Mouse (Mus musculus) bone marrow, adult 2 months (tissue): ENCODE data around the gene Casp2.

Source experiments
- CTCF ChIP-seq: fragments of 200-500 bp; IDR thresholded peaks from 2 replicates; pipeline ENCODE4 v1.5.1; 2011; ENCODE audit warnings: low read length, control low read depth; ENCODE audit not compliant: control insufficient read depth, insufficient read depth
- POLR2A ChIP-seq: fragments of 200-500 bp; IDR thresholded peaks from 2 replicates; pipeline ENCODE4 v1.6.1; 2011; ENCODE audit warnings: low read depth, mild to moderate bottlenecking, control low read depth, low read length, borderline replicate concordance; ENCODE audit not compliant: control insufficient read depth

DNA sequence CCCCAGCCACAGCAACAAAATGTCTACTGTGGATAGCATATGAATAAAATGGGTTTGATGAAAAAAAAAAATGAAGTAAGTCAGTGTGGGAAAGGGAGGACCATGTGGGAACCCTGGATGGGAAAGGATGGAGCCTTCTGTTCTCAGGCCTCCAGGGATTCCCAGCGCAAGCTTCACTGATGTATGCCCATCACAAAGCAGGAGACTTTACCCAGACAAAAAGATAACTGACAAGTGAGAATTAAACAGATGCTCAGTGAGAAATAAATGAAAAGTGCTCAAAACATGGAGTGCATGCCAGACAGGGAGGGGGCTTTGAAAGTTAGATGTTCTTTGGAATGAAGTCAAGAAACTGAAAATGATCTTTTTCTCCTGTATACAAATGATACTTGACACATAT, 16.8 kb upstream of the Casp2 start:
- TF ChIP-seq CTCF (no peak), POLR2A (no peak)
